Mouse (Mus musculus): Measurements from ENCODE around the gene Tcerg1l. TPM values are rescaled to one million over a fixed set of nuclear protein-coding genes. Genes with fewer than 3 reads are reported as not detected.
A peak's percentile ranks its signal among the peaks of the same experiment; 100 is the strongest.

Gene Tcerg1l
- polyA plus RNA-seq, 1 experiment from 2014 or later, result 1.5 TPM

DNA sequence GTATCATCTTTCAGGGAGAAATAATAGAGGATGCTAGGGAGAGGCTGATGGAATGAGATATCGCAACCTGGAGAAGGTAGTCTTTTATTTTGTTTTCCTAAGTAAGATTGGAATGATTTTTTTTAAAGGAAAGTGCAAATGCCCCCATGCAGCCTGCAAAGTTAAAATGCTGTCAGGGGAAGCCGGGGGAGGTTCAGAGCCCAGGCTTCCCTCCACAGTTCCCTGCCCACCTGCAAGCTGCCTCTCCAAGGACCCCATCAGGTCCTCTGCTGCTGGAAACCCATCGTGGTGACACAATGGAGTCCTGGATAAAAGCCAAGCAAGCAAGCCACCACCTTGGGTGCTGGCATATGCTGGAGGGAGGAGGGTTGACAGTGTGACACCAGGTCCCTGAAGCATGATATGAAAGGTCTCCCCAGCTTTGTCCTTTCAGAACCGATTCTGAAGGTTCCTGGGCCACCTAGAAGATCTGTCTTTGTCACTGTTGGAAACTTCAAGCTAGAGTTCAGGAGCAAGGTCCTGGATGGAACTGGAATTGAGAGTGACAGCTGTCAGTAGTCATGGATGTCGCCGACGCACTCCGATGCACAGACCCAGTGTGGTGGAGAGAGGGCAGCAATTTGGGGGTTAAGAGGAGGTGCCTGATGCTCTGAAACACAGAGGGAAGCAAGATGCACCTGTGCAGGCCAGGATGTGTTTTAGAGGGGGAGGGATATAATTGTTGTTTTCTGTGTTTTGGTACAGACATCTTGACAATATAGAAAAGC is 3.2 kb upstream of the Tcerg1l start:
- 77% methylated on average over 8 of the region's 8 CpGs for WGBS
- H3K27me3 ChIP-seq (ENCODE audit: control insufficient read depth, insufficient read depth, low read length), result peaks cover 27% of the 10 kb centered on the region
- no peaks in the 10 kb centered on the region for H3K9me3 ChIP-seq (ENCODE audit: control insufficient read depth, low read length)
- no peaks in the 10 kb centered on the region for H3K36me3 ChIP-seq (ENCODE audit: control insufficient read depth, insufficient read depth, low read length)
- H3K4me1 ChIP-seq (ENCODE audit: control insufficient read depth, insufficient read depth, low read length), result peaks cover 9% of the 10 kb centered on the region; the same call in 1 of the 2 replicates
- H3K4me3 ChIP-seq (ENCODE audit: low read length), result no peak overlapping the region
- no peak for ATAC-seq (ENCODE audit: low FRiP score, low TSS enrichment)
- no peak overlapping the region for H3K4me2 ChIP-seq (replicated peaks; ENCODE audit: low read depth, low read length)
- H3K27ac ChIP-seq (ENCODE audit: low read depth, low read length), result no peak overlapping the region
- H3K9ac ChIP-seq (ENCODE audit: low read depth, low read length), result no peak overlapping the region

DNA sequence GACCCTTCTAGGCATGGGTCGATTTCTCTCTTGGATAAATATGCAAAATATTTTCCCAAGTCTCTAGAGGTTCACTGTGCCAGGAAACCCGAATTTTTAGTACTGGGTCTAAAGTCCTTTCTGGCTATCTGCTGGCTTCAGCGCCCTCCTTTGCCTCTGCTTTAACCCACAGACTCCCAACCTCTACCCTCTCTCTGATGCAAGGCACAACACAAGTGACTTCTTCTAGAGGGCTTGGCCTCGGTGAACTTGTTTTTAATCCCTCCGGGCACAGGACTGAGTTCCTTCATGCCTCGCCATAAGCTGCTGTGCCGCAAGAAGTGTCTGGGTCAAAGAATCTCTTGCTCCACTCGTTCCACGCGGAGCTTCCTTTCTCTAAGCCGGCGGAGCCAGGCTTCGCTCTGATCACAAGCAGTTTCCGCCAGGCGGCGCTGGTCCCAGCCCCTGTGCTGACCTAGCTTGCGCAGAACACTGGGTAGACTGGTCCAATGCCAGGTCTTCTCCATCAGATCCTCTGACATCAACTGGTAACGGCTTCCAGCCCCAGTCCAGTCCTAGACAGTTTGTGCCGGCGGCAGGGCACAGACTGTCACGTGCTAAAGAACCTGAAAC is 758 bp upstream of the Tcerg1l start:
- Histone ChIP-seq H3K4me3 (ENCODE audit: low read length) (peak overlapping the region; percentile 52), H3K9me3 (ENCODE audit: control insufficient read depth, low read length) (no peaks in the 10 kb centered on the region), H3K27ac (ENCODE audit: low read depth, low read length) (no peak overlapping the region), H3K4me2 (replicated peaks; ENCODE audit: low read depth, low read length) (peak overlapping the region; percentile 99), H3K9ac (ENCODE audit: low read depth, low read length) (no peak overlapping the region), H3K4me1 (ENCODE audit: control insufficient read depth, insufficient read depth, low read length) (peaks cover 9% of the 10 kb centered on the region; the same call in 1 of the 2 replicates), H3K27me3 (ENCODE audit: control insufficient read depth, insufficient read depth, low read length) (peaks cover 27% of the 10 kb centered on the region), H3K36me3 (ENCODE audit: control insufficient read depth, insufficient read depth, low read length) (no peaks in the 10 kb centered on the region)
- peak; percentile 50; the same call in 1 of the 2 replicates for ATAC-seq (ENCODE audit: low FRiP score, low TSS enrichment)
- WGBS, result 2% methylated on average over 21 of the region's 21 CpGs

DNA sequence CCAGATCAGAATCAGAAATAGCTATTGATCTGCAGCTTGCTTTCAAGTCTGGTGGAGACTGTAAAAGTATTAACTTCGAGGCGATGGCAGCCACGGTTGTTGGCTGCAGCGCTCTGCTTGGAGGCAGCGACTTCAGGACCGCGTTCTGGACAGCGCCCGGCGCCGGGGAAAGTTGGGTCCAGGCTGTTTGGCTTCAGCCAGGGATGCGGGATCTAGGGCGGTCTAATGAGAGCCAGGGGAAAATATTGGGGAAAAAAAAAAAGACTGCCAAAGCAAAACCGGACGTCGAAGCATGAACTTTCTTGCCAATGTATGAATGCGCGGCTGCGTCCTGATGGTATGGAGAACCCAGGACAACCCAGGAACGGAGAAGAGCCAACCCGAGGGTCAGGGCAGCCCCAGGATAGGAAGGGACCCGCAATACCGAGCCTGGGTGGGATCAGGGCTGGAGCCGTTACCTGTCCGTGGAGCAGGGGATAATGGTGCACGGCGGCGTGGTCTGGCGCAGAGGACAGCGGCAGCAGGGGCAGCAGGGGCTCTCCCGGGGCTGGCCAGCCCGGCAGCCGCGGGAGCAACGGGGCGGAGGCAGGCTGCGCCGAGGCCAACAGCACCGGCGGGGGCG is 556 bp downstream of the Tcerg1l start:
- Histone ChIP-seq H3K36me3 (ENCODE audit: control insufficient read depth, insufficient read depth, low read length) (no peaks in the 10 kb centered on the region), H3K27me3 (ENCODE audit: control insufficient read depth, insufficient read depth, low read length) (peaks cover 27% of the 10 kb centered on the region), H3K9ac (ENCODE audit: low read depth, low read length) (peak overlapping the region; percentile 29; the same call in 1 of the 2 replicates), H3K4me3 (ENCODE audit: low read length) (peak overlapping the region; percentile 52), H3K9me3 (ENCODE audit: control insufficient read depth, low read length) (no peaks in the 10 kb centered on the region), H3K4me2 (replicated peaks; ENCODE audit: low read depth, low read length) (peak overlapping the region; percentile 99), H3K4me1 (ENCODE audit: control insufficient read depth, insufficient read depth, low read length) (peaks cover 9% of the 10 kb centered on the region; the same call in 1 of the 2 replicates), H3K27ac (ENCODE audit: low read depth, low read length) (no peak overlapping the region)
- WGBS, result under 1% methylated on average over 36 of the region's 41 CpGs
- ATAC-seq (ENCODE audit: low FRiP score, low TSS enrichment), result 0 out of 2 replicates have a peak, but pooled peaks have one; percentile 17

DNA sequence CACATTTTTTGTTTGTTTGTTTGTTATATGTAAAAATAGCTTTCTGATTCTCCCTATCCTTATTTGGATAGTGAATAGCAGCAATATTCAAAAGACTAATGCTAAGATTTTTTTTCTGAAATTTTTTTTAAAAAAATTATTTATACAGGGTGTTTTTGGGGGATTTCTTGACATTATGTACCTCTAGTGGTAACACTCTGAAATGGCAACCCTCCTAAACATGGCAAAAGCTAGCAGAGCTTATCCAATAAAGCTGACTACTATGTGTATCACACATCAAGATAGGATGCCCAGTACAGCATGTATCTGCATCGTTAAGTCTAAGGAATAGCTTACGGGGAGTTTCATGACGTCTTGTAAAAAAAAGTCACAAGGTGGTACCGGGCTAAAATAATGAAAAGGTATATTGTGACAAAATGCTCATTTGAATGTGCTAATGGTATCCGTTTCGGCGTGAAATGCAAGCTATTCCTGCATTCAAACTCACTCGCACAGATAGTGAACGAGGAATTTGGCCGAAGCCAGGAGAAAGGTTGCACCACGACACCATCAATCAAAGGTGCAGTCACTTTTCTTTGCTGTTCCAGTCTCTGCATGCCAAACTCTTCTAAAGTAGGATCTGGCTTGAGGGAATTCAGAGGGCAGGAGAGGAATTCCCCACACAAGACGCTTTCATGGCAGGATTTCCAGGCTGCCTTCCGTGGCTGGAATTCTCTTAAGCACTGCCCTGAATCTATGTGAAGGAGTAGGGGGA is 1.2 kb downstream of the Tcerg1l start:
- WGBS, result 46% methylated on average over 13 of the region's 13 CpGs
- ATAC-seq (ENCODE audit: low FRiP score, low TSS enrichment), result no peak
- Histone ChIP-seq H3K36me3 (ENCODE audit: control insufficient read depth, insufficient read depth, low read length) (no peaks in the 10 kb centered on the region), H3K9ac (ENCODE audit: low read depth, low read length) (no peak overlapping the region), H3K4me2 (replicated peaks; ENCODE audit: low read depth, low read length) (peak overlapping the region; percentile 99; the same call in 1 of the 2 replicates), H3K4me3 (ENCODE audit: low read length) (no peak overlapping the region), H3K27ac (ENCODE audit: low read depth, low read length) (no peak overlapping the region), H3K9me3 (ENCODE audit: control insufficient read depth, low read length) (no peaks in the 10 kb centered on the region), H3K4me1 (ENCODE audit: control insufficient read depth, insufficient read depth, low read length) (peaks cover 9% of the 10 kb centered on the region; the same call in 1 of the 2 replicates), H3K27me3 (ENCODE audit: control insufficient read depth, insufficient read depth, low read length) (peaks cover 27% of the 10 kb centered on the region)

DNA sequence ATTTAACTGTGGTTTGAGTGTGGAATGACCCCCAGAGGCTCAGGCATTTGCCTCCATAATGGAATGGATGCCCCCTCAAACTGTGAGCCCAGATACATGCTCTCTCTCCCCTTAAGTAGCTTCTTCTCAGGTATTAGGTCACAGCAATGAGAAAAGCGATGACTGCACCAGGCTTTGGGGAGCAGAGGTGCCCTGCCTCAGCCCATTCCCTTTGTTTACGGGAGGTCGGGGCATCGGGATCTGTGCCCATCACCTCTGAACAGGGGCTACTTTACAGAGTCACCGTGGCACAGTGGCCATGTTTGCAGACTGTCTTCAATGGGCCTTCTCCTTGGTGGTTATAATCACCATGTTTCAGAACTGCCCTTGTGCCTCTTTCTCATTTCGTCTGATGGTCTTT is 7.6 kb downstream of the Tcerg1l start:
- Histone ChIP-seq H3K4me2 (replicated peaks; ENCODE audit: low read depth, low read length) (no peak overlapping the region), H3K27ac (ENCODE audit: low read depth, low read length) (no peak overlapping the region), H3K36me3 (ENCODE audit: control insufficient read depth, insufficient read depth, low read length) (no peaks in the 10 kb centered on the region), H3K9me3 (ENCODE audit: control insufficient read depth, low read length) (no peaks in the 10 kb centered on the region), H3K27me3 (ENCODE audit: control insufficient read depth, insufficient read depth, low read length) (no peaks in the 10 kb centered on the region; the same call in 1 of the 2 replicates), H3K4me3 (ENCODE audit: low read length) (no peak overlapping the region), H3K4me1 (ENCODE audit: control insufficient read depth, insufficient read depth, low read length) (no peaks in the 10 kb centered on the region), H3K9ac (ENCODE audit: low read depth, low read length) (no peak overlapping the region)
- whole genome bisulfite sequencing, result 82% methylated on average over 6 of the region's 6 CpGs
- no peak for ATAC-seq (ENCODE audit: low FRiP score, low TSS enrichment)

DNA sequence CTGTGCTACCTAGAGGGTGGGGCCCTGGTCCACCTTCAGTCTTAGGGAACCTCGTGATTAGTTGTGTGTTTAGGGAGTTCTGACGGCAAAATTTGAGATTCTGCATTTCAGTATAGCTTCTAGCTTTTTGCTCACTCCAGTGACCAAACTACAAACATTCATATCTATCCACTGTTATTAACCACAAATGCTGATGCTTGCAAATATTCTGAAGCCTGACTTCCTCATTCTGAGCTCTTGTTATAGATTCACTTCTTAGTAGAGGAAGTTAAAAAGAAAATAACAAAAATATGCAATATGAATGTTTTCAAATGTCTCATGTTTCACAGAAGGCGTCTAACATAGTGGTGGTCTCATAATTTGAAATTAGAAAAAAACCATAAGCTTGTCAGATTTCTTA is 8.5 kb downstream of the Tcerg1l start:
- Histone ChIP-seq H3K4me3 (ENCODE audit: low read length) (no peak overlapping the region), H3K27me3 (ENCODE audit: control insufficient read depth, insufficient read depth, low read length) (no peaks in the 10 kb centered on the region), H3K4me2 (replicated peaks; ENCODE audit: low read depth, low read length) (no peak overlapping the region), H3K9ac (ENCODE audit: low read depth, low read length) (no peak overlapping the region), H3K9me3 (ENCODE audit: control insufficient read depth, low read length) (no peaks in the 10 kb centered on the region), H3K36me3 (ENCODE audit: control insufficient read depth, insufficient read depth, low read length) (no peaks in the 10 kb centered on the region), H3K27ac (ENCODE audit: low read depth, low read length) (no peak overlapping the region), H3K4me1 (ENCODE audit: control insufficient read depth, insufficient read depth, low read length) (no peaks in the 10 kb centered on the region)
- 73% methylated on average over 3 of the region's 3 CpGs for WGBS
- ATAC-seq (ENCODE audit: low FRiP score, low TSS enrichment), result no peak

DNA sequence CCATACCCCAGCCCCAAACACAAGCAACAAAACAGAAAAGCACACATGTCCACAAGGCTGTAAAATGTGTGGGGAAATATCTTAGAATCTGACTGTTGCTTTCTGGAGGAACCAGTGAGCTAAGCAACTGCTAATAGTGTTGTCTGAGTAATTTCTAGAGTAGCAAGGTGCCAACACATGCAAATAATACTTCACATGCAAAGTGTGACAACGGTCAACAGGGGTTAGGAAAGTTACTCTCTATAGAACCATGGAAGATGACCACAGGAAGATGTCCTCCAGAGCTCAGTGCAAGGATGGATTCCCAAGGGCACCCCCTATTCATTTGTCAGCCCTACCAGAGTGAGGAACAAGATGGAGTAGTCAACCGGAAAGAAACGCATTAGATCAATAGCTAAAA is 18.3 kb downstream of the Tcerg1l start:
- Histone ChIP-seq H3K27me3 (ENCODE audit: control insufficient read depth, insufficient read depth, low read length) (no peaks in the 10 kb centered on the region), H3K9me3 (ENCODE audit: control insufficient read depth, low read length) (no peaks in the 10 kb centered on the region), H3K9ac (ENCODE audit: low read depth, low read length) (no peak overlapping the region), H3K36me3 (ENCODE audit: control insufficient read depth, insufficient read depth, low read length) (no peaks in the 10 kb centered on the region), H3K4me3 (ENCODE audit: low read length) (no peak overlapping the region), H3K4me1 (ENCODE audit: control insufficient read depth, insufficient read depth, low read length) (no peaks in the 10 kb centered on the region), H3K27ac (ENCODE audit: low read depth, low read length) (no peak overlapping the region), H3K4me2 (replicated peaks; ENCODE audit: low read depth, low read length) (no peak overlapping the region)
- no peak for ATAC-seq (ENCODE audit: low FRiP score, low TSS enrichment)
- 91% methylated on average over 3 of the region's 3 CpGs for WGBS

DNA sequence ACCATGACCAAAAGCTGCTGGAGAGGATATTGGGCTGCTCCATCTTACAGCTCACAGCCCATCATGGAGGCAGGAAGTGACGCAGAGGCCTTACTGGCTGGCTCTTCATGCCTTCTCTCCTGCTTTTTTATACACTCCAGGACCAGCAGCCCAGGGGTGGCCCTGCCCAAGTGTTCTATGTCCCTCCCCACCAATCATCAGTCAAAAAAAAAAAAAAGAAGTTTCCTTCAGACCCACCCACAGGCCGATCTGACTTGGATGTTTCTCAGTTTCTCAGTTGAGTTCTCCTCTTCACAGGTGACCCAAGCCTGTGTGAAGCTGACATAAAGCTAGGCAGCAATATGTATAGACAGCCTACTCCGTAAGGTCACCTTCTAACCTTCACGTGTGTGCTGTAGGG is 19.0 kb downstream of the Tcerg1l start:
- Histone ChIP-seq H3K27me3 (ENCODE audit: control insufficient read depth, insufficient read depth, low read length) (no peaks in the 10 kb centered on the region), H3K4me2 (replicated peaks; ENCODE audit: low read depth, low read length) (no peak overlapping the region), H3K9ac (ENCODE audit: low read depth, low read length) (no peak overlapping the region), H3K36me3 (ENCODE audit: control insufficient read depth, insufficient read depth, low read length) (no peaks in the 10 kb centered on the region), H3K9me3 (ENCODE audit: control insufficient read depth, low read length) (no peaks in the 10 kb centered on the region), H3K4me3 (ENCODE audit: low read length) (no peak overlapping the region), H3K4me1 (ENCODE audit: control insufficient read depth, insufficient read depth, low read length) (no peaks in the 10 kb centered on the region), H3K27ac (ENCODE audit: low read depth, low read length) (no peak overlapping the region)
- WGBS, result 86% methylated on average over 4 of the region's 4 CpGs
- no peak for ATAC-seq (ENCODE audit: low FRiP score, low TSS enrichment)

All from kidney, embryonic 14.5 days (tissue).